Mouse (Mus musculus) liver, embryonic 13.5 days (tissue): ENCODE data around the gene Gabbr2. TPM values are rescaled to one million over a fixed set of nuclear protein-coding genes. Genes with fewer than 3 reads are reported as not detected.

ENCODE experiments used
- ATAC-seq: fragments of 200-750 bp; cut with Nextera tagmentation; 2 replicates; pipeline ENCODE4 v1.8.0; 2017; ENCODE audit warnings: low read depth, mild to moderate bottlenecking, moderate number of reproducible peaks, moderate library complexity
- DNase-seq: peaks from one replicate; pipeline ENCODE4 v3.0.0; 2022
- H3K27ac ChIP-seq: fragments of 300-500 bp; sonication (generic); 2 replicates; pipeline ENCODE4 v1.5.1; 2015; ENCODE audit warnings: moderate library complexity, mild to moderate bottlenecking, inconsistent platforms
- H3K27me3 ChIP-seq: fragments of 300-500 bp; sonication (generic); 2 replicates; pipeline ENCODE4 v1.6.1; 2015; ENCODE audit warnings: mild to moderate bottlenecking, inconsistent platforms
- H3K36me3 ChIP-seq: fragments of 300-500 bp; sonication (generic); 2 replicates; pipeline ENCODE4 v1.6.1; 2015; ENCODE audit warnings: mild to moderate bottlenecking, inconsistent platforms
- H3K4me1 ChIP-seq: fragments of 300-500 bp; sonication (generic); replicated peaks from 2 replicates; pipeline ENCODE4 v1.6.1; 2015; ENCODE audit warnings: inconsistent platforms
- H3K4me2 ChIP-seq: fragments of 300-500 bp; sonication (generic); 2 replicates; pipeline ENCODE4 v1.6.1; 2015; ENCODE audit warnings: inconsistent platforms, mild to moderate bottlenecking, moderate library complexity
- H3K4me3 ChIP-seq: fragments of 300-500 bp; sonication (generic); replicated peaks from 2 replicates; pipeline ENCODE4 v1.5.1; 2015; ENCODE audit warnings: mild to moderate bottlenecking, inconsistent platforms
- H3K9ac ChIP-seq: fragments of 300-500 bp; sonication (generic); 2 replicates; pipeline ENCODE4 v1.6.1; 2015; ENCODE audit warnings: mild to moderate bottlenecking, inconsistent platforms
- H3K9me3 ChIP-seq: fragments of 300-500 bp; sonication (generic); replicated peaks from 2 replicates; pipeline ENCODE4 v1.6.1; 2016; ENCODE audit warnings: inconsistent platforms
- WGBS: fragments of 180-500 bp; shearing (Covaris S2); methylation state at CpG from one replicate; pipeline ENCODE4 v1.1.7; 2015; ENCODE audit not compliant: insufficient replicate concordance; 5-methylcytosine and 5-hydroxymethylcytosine counted together
- polyA plus RNA-seq: library from polyadenylated mRNA; unstranded; fragments of >200 nt; fragmentation: Nextera tagmentation; extraction: Ambion mirVana; gene quantifications from 2 replicates; pipeline ENCODE4 v1.2.1, GENCODE M21; 2015

The Gabbr2 gene
- polyA plus RNA-seq, 1 experiment from 2014 or later: 0.09 TPM

DNA sequence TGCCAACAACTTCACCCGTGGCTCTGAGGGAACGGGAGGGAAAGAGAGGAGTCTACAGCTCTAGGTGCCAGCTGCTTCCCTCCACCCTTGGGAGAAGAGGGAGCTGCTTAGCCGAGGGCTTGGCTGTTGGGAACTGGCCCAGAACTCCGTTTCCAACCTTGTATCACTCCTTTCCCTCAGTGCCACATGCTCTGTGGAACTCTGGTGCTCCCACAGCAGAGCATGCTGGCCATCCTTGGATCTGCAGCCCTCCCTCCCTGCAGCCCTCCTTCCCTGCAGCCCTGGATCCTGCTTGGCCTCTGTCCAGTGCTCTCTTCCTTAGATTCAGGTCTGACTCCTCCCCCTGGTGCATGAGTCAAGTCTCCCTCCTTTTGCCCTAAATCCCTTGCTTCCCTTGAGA, 176.7 kb downstream of the Gabbr2 start:
- H3K4me2 ChIP-seq: no peak overlapping the region
- 58% methylated on average over 4 of the region's 4 CpGs for WGBS
- H3K9ac ChIP-seq: no peak overlapping the region
- no peaks in the 10 kb centered on the region for H3K9me3 ChIP-seq
- no peaks in the 10 kb centered on the region for H3K36me3 ChIP-seq
- H3K27ac ChIP-seq: no peak overlapping the region
- no peaks in the 10 kb centered on the region for H3K27me3 ChIP-seq
- DNase-seq (no peak), ATAC-seq (no peak)
- H3K4me3 ChIP-seq: no peak overlapping the region
- H3K4me1 ChIP-seq: no peaks in the 10 kb centered on the region

DNA sequence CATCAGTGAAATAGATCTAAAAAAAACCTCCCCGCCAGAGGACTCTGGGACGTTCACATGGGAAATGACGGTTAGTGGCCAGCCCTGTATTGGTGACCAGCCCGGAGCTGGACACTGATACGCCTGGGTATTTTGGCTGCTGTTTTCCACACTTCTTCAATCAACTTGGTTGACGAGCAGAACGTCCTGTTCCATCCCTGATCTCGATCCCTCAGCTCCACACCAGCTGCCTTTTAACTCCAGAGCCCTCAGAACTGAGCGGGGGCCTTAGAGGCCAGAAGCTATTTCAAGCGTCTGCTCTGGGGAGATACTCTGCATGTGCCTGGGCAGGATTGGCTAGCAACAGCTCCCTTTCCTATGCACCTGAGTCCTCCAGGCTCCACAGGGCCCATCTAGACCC, 177.4 kb downstream of the Gabbr2 start:
- no peak for ATAC-seq

DNA sequence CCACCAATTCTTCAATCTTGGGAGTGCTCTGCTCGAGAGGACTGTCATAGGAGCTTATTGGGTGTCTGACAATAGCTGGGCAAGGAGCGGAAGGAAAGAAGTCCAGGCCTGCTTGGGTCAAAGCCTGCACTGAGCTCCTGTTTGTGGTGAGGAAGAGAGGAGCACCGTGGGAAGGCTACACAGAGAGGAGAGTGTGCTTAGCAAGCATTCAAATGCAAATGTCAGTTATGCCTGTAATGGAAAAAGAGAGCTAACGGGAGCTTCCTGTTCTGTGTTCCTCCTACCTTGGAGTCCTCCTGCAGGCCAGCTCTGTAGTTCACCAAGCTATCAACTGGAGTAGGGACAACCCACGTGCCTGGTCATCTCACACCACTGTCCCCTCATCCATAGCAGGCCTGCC, 180.5 kb downstream of the Gabbr2 start:
- H3K4me1 ChIP-seq: no peaks in the 10 kb centered on the region
- ATAC-seq (no peak), DNase-seq (no peak)
- H3K4me2 ChIP-seq: no peak overlapping the region
- no peaks in the 10 kb centered on the region for H3K36me3 ChIP-seq
- H3K4me3 ChIP-seq: no peak overlapping the region
- no peak overlapping the region for H3K9ac ChIP-seq
- 41% methylated on average over 5 of the region's 5 CpGs for WGBS
- H3K9me3 ChIP-seq: no peaks in the 10 kb centered on the region
- no peak overlapping the region for H3K27ac ChIP-seq
- H3K27me3 ChIP-seq: no peaks in the 10 kb centered on the region

More for the DNA sequence above, 177.4 kb downstream of the Gabbr2 start:
- Histone ChIP-seq H3K4me2 (no peak overlapping the region), H3K9ac (no peak overlapping the region), H3K27me3 (no peaks in the 10 kb centered on the region), H3K27ac (no peak overlapping the region), H3K36me3 (no peaks in the 10 kb centered on the region), H3K9me3 (no peaks in the 10 kb centered on the region), H3K4me3 (no peak overlapping the region), H3K4me1 (no peaks in the 10 kb centered on the region)
- WGBS: 67% methylated on average over 10 of the region's 10 CpGs
- no peak for DNase-seq

DNA sequence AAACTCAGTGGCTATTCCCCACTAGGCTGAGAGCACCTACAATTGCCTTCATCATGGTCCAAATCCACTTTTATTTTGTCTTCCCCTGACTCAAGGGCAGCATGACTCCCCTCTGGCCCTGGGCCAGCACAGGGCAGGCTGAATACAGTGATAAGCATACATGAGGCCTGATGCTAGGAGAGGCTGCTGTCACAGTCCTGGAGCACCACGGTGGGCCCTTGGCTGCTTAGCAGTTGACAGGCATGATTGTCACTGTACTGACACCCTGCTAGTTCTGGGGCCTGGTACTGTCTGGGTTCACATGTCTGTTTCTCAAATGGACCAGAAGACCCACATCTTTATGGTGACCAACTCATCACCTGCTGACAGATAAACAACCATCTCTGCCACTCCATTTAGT, 184.8 kb downstream of the Gabbr2 start:
- no peaks in the 10 kb centered on the region for H3K27me3 ChIP-seq
- H3K27ac ChIP-seq: no peak overlapping the region
- WGBS: 37% methylated on average over 1 of the region's 1 CpGs
- no peak overlapping the region for H3K4me3 ChIP-seq
- no peak overlapping the region for H3K9ac ChIP-seq
- no peaks in the 10 kb centered on the region for H3K4me1 ChIP-seq
- no peak overlapping the region for H3K4me2 ChIP-seq
- ATAC-seq (no peak), DNase-seq (no peak)
- no peaks in the 10 kb centered on the region for H3K9me3 ChIP-seq
- no peaks in the 10 kb centered on the region for H3K36me3 ChIP-seq

GRCm38 (mm10) chr4:46805910-46806309, 185.8 kb downstream of the Gabbr2 start:
- H3K27me3 ChIP-seq: no peaks in the 10 kb centered on the region
- H3K9ac ChIP-seq: no peak overlapping the region
- no peak for DNase-seq
- no peaks in the 10 kb centered on the region for H3K36me3 ChIP-seq
- H3K4me1 ChIP-seq: no peaks in the 10 kb centered on the region
- H3K27ac ChIP-seq: no peak overlapping the region
- no peaks in the 10 kb centered on the region for H3K9me3 ChIP-seq
- no peak overlapping the region for H3K4me3 ChIP-seq
- H3K4me2 ChIP-seq: no peak overlapping the region
- WGBS: 56% methylated on average over 3 of the region's 3 CpGs
- ATAC-seq: no peak

DNA sequence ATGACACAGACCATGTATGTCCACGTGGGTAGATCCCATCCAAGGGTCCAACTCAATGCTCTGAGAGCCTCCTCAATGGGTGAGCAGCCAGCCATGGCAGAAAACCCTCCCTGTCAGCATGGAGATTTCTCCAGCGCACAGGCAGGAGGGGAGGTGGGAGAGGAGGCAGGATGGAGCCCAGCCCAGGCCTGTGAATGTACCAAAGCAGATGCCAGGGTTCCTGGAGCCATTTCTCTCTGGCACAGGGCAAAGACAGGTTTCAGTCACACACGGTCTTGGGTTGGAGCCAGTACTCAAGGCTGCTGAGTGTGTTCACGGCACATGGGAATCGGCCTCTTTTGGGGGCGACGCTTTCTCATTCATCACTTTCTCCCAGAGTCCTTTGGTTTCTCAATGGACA, 189.3 kb downstream of the Gabbr2 start:
- Histone ChIP-seq H3K9me3 (no peaks in the 10 kb centered on the region), H3K27ac (no peak overlapping the region), H3K27me3 (no peaks in the 10 kb centered on the region), H3K9ac (no peak overlapping the region), H3K4me3 (no peak overlapping the region), H3K4me1 (no peaks in the 10 kb centered on the region), H3K36me3 (no peaks in the 10 kb centered on the region), H3K4me2 (no peak overlapping the region)
- WGBS: 72% methylated on average over 7 of the region's 7 CpGs
- DNase-seq (no peak), ATAC-seq (no peak)

- no peaks in the 10 kb centered on the region for H3K36me3 ChIP-seq
- WGBS: 56% methylated on average over 4 of the region's 4 CpGs
- H3K4me1 ChIP-seq: no peaks in the 10 kb centered on the region
- H3K9me3 ChIP-seq: no peaks in the 10 kb centered on the region
- H3K27ac ChIP-seq: no peak overlapping the region
- no peak overlapping the region for H3K9ac ChIP-seq
- ATAC-seq (no peak), DNase-seq (no peak)
- H3K4me3 ChIP-seq: no peak overlapping the region
- no peaks in the 10 kb centered on the region for H3K27me3 ChIP-seq
- H3K4me2 ChIP-seq: no peak overlapping the region
Measured at GRCm38 (mm10) chr4:46799904-46800303, 191.8 kb downstream of the Gabbr2 start.

- no peak for ATAC-seq
- no peak overlapping the region for H3K27ac ChIP-seq
- no peaks in the 10 kb centered on the region for H3K27me3 ChIP-seq
- H3K9me3 ChIP-seq: no peaks in the 10 kb centered on the region
- WGBS: 49% methylated on average over 7 of the region's 7 CpGs
- no peak overlapping the region for H3K4me3 ChIP-seq
- H3K36me3 ChIP-seq: no peaks in the 10 kb centered on the region
- no peak overlapping the region for H3K9ac ChIP-seq
- no peak for DNase-seq
- H3K4me1 ChIP-seq: 0 out of 2 replicates have a peak, but pooled peaks cover 5% of the 10 kb centered on the region
- no peak overlapping the region for H3K4me2 ChIP-seq
Measured at GRCm38 (mm10) chr4:46795707-46796106, 196.0 kb downstream of the Gabbr2 start.

DNA sequence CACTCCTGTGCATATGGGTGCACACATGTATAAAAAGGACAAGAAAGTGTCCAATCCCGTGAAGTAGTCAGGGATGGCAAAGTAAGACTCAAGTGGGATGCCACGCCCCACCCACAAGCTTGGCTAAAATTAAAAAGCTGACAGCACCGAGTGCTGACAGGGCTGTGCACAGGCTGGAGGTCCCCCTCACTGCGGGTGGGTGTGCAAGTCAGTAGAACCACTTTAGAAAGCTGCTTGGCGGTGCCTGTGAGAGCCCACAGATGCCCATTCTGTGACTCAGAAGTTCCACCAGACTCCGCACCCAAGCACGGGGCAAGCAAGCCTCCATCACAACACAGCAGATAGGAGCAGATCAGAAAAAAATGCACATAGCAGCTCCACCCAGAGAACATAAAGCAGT, 197.1 kb downstream of the Gabbr2 start:
- Histone ChIP-seq H3K4me3 (no peak overlapping the region), H3K9ac (no peak overlapping the region), H3K9me3 (no peaks in the 10 kb centered on the region), H3K27ac (no peak overlapping the region), H3K4me2 (no peak overlapping the region), H3K4me1 (0 out of 2 replicates have a peak, but pooled peaks cover 5% of the 10 kb centered on the region), H3K36me3 (no peaks in the 10 kb centered on the region), H3K27me3 (no peaks in the 10 kb centered on the region)
- DNase-seq (no peak), ATAC-seq (no peak)
- 71% methylated on average over 7 of the region's 7 CpGs for WGBS

DNA sequence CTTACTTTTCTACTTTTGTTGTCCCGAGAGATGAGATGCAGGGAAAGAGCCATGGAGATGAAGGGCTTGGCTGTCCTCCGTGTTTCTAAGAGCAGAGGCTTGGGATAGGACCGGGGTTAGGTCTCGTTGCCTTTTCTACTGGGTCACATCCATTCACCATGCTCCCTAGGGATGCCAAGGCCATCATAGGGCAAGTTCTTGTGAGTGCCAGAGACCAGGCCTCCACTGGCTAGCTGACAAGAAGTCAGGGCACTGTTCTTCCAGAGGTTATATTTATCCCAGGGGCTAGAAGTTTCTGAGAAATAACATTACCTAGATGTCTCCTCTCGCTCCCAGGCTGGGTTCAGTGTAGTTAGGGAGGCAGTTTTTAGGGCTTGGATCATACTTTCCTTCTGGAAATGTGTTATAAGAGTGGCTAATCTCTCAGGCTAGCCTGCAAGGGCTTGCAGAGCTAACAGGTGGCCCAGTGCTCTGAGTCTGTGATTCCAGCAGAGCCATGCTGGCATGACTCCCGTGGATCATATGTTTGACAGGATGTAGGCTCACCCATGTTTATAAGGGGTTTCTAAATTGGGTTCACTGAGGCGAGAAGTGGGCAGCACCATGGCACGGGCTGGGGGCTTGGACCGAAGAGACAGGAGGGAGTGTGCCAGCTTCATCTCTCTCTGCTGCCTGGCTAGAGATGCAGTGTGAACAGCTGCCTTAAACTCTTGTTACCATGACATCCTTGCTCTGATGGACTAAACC, 199.2 kb downstream of the Gabbr2 start:
- H3K36me3 ChIP-seq: no peaks in the 10 kb centered on the region
- H3K4me1 ChIP-seq: 0 out of 2 replicates have a peak, but pooled peaks cover 5% of the 10 kb centered on the region
- WGBS: 67% methylated on average over 9 of the region's 9 CpGs
- no peak overlapping the region for H3K27ac ChIP-seq
- DNase-seq (no peak), ATAC-seq (no peak)
- H3K4me3 ChIP-seq: no peak overlapping the region
- H3K4me2 ChIP-seq: no peak overlapping the region
- no peak overlapping the region for H3K9ac ChIP-seq
- no peaks in the 10 kb centered on the region for H3K27me3 ChIP-seq
- H3K9me3 ChIP-seq: no peaks in the 10 kb centered on the region

- H3K4me1 ChIP-seq: 0 out of 2 replicates have a peak, but pooled peaks cover 5% of the 10 kb centered on the region
- H3K9ac ChIP-seq: no peak overlapping the region
- no peaks in the 10 kb centered on the region for H3K36me3 ChIP-seq
- no peaks in the 10 kb centered on the region for H3K9me3 ChIP-seq
- no peak for DNase-seq
- H3K4me2 ChIP-seq: no peak overlapping the region
- no peak overlapping the region for H3K27ac ChIP-seq
- H3K4me3 ChIP-seq: no peak overlapping the region
- no peaks in the 10 kb centered on the region for H3K27me3 ChIP-seq
- 30% methylated on average over 14 of the region's 14 CpGs for WGBS
- no peak for ATAC-seq
Measured at GRCm38 (mm10) chr4:46791268-46791951, 200.3 kb downstream of the Gabbr2 start.
